Mouse (Mus musculus): ENCODE results near the gene Olfr248.
"Not testable (repeated sequence)": the region's sequence is repeated elsewhere in the genome, so short reads cannot be mapped to it uniquely, and the experiment has no call there.

The Olfr248 gene

DNA sequence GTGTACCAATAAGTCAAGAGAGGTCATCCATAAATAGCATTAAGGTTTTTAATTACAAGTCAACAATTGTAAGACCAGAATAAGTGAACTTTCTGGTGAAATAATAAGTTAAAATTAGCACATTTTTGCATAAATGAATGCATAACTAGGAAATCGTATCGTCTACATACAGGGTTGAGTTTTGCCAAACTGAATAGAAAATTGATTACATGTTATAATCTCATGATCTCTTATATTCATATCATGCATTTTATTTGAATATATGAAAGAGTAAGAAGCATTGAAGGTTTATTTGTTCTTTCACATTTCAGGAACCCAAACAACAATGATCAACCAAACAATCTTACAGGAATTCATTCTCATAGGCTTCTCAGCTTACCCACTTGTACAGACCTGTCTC lies at the start of gene Olfr248:
TSS of gene Olfr248 (plus strand) at position 301 of the 400 bp plus-strand sequence.
- DNase-seq = no peak

DNA sequence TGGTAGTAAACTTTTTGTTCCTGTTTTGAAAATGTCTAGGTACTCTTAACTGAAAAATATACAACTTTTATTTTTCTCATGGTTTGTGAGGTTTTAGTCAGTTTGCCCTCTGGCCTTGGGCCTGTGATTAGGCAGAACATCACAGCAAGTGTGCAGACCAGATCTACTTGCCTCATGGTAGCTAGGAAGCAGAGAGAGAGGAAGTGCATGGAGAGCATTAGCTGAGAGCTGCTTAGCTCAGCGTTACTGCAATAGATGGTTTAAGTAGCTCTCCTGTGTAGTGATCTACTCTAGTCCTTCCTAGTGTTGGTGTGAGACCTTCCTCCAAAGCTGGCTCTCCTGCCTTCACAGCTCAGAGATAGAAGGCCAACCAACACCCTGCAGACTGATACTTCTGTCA lies 37.2 kb upstream of the Olfr248 start:
- not testable (repeated sequence) for DNase-seq

GRCm38 (mm10) chr1:174354640-174355039 lies 36.2 kb upstream of the Olfr248 start:
- DNase-seq = no peak

DNA sequence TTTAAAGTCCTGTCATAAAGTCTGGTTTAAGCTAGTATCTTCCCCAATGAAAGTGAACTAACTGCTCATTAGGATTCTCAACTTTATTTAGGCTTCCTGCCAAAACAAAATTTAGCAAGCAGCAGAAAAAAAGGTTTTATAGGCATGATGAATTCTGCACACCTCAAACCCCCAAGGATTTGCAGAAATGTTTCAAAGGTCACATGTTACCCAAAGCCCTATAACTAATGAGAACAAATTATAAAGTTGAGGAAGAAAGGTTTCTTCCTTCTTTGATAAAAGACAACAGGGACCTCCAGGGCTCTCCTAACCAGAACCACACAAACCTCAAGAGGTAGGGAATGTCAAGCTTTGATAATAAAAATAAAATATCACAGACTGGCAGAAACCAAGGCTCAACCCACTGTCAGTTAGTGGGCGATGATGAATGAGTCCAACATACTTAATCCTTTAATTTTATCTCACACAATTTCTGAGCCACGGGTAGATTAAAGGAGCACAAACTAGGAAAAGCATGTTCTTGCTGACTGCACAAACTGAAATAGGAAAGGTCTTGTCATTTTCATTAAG lies 25.9 kb upstream of the Olfr248 start, which contains the start of gene Olfr417:
TSS of gene Olfr417 (plus strand) at position 241 of the 570 bp plus-strand sequence.
- no peak for DNase-seq

DNA sequence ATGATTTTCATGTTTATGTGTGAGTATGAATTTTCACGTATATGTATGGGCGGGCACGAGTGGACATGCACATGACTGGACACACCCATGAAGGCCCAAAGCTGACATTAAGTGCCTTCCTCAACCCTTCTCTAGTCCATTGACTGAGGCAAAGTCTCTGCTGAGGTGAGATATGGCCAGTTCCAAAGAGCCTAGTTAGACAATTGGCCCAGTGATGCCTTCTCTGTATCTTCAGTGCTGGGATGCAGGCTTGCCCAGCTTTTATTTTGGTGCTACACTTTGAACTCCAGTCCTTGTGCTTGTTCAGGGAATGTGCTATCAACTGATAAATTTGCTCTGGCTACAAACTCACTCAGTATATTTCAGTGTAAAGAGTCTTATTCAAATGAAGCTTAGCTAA lies 17.0 kb upstream of the Olfr248 start:
- no peak for DNase-seq

GRCm38 (mm10) chr1:174422959-174423358 lies 32.1 kb downstream of the Olfr248 start:
- no peak for DNase-seq

- no peak for DNase-seq
These were observed 32.9 kb downstream of the Olfr248 start, which contains the start of gene Olfr414 for GRCm38 (mm10) chr1:174423764-174424163. Gene Olfr414 (plus strand): TSS chr1:174424064.

DNA sequence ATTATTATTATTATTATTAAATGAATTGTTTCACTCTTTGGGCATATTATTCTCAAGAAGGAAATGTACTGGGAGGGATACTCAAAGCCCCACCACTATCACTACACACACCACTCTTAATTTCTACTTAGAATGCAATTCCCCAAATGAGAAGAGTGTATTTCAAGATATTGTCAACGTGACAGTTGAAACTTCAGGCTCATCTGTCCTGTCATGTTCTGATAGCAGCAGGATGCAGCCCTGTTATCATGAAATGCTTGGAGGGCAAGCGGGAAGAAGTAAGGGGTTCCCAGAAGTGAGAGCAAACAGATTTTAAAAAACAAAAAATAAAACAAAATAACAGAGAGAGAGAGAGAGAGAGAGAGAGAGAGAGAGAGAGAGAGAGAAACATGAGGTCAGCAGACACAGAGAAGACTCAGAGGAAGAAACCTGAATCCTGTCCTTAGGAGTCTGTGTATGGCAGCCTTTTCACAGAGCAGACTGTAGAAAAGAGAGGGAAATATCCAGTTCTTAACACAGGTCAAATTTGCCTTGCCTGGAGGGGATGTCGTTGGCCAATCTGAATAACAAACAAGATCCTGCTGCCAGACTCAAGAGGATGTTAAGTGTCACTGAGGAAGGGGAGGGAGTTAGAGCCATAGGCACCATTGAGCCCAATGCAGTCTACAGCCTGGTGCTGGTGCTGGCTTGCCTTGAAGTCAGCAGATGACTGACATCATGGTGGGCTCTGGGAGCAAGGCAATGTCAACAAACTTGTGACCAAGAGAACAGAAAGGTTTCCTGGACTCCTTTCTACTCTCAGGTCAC lies 35.5 kb downstream of the Olfr248 start:
- DNase-seq = no peak

- no peak for DNase-seq
These were observed 36.6 kb downstream of the Olfr248 start for GRCm38 (mm10) chr1:174427402-174427801.

DNA sequence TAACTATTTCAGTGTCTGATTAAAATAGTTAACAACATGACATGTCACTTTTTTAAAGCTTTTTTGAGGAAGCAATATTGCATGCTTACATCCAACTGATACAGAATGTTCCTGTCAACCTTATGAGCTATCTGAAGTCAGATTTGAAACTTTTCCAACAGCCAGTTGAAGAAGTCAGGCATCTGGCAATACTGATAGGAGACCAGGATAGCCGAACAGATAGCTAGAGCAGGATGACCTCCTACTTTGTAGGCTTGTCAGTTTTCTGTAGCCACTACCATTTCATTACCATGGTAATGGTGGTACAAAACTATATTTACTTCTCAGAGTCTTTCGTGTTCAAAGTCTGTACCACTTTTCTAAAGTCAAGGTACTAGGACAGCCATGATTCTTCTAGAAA lies 37.6 kb downstream of the Olfr248 start:
- DNase-seq = no peak

- DNase-seq = no peak
These were observed 43.3 kb downstream of the Olfr248 start for GRCm38 (mm10) chr1:174434121-174434520.

All from cerebellum, postnatal 14 days (tissue).